Mouse (Mus musculus) thymus, adult 18-20 months (tissue): ENCODE data around the gene Gm1043.

Source experiments
- DNase-seq, 2 experiments: peaks; one replicate each; pipeline ENCODE4 v3.0.0; 2022; ENCODE audit warnings: mixed read lengths in 2 of 2

Gene Gm1043

GRCm38 (mm10) chr5:37085241-37085640, at the start of gene Gm1043:
TSS of gene Gm1043 (plus strand) at chr5:37085370.
- DNase-seq: no peak

GRCm38 (mm10) chr5:37035896-37036295, 49.3 kb upstream of the Gm1043 start:
- DNase-seq: no peak

- DNase-seq: no peak
These were observed 48.3 kb upstream of the Gm1043 start for GRCm38 (mm10) chr5:37036884-37037283.

- no peak for DNase-seq
These were observed 45.3 kb upstream of the Gm1043 start for GRCm38 (mm10) chr5:37039908-37040307.

- no peak for DNase-seq
These were observed 44.5 kb upstream of the Gm1043 start for GRCm38 (mm10) chr5:37040711-37041110.

GRCm38 (mm10) chr5:37041651-37042050, 43.5 kb upstream of the Gm1043 start:
- DNase-seq: no peak

GRCm38 (mm10) chr5:37042934-37043333, 42.2 kb upstream of the Gm1043 start:
- DNase-seq: no peak

GRCm38 (mm10) chr5:37044793-37045192, 40.4 kb upstream of the Gm1043 start:
- DNase-seq: peak; percentile 82 to 94

- peak in 1 of 2 experiments; percentile 60 for DNase-seq
These were observed 39.6 kb upstream of the Gm1043 start for GRCm38 (mm10) chr5:37045582-37045981.

- DNase-seq: peak; percentile 56 to 69
These were observed 38.4 kb upstream of the Gm1043 start for GRCm38 (mm10) chr5:37046791-37047190.

- DNase-seq: peak; percentile 75 to 85
These were observed 37.8 kb upstream of the Gm1043 start for GRCm38 (mm10) chr5:37047206-37047915.

GRCm38 (mm10) chr5:37047992-37048391, 37.2 kb upstream of the Gm1043 start:
- DNase-seq: peak; percentile 47 to 58

- no peak for DNase-seq
These were observed 36.1 kb upstream of the Gm1043 start for GRCm38 (mm10) chr5:37049111-37049510.

GRCm38 (mm10) chr5:37050521-37051373, 34.4 kb upstream of the Gm1043 start:
- DNase-seq: peak; percentile 50 to 66

GRCm38 (mm10) chr5:37051374-37052100, 33.6 kb upstream of the Gm1043 start:
- no peak for DNase-seq

GRCm38 (mm10) chr5:37052846-37053245, 32.3 kb upstream of the Gm1043 start:
- no peak for DNase-seq

GRCm38 (mm10) chr5:37055789-37056188, 29.4 kb upstream of the Gm1043 start:
- DNase-seq: no peak

GRCm38 (mm10) chr5:37056471-37056870, 28.7 kb upstream of the Gm1043 start:
- DNase-seq: peak in 1 of 2 experiments; percentile 11

- peak in 1 of 2 experiments; percentile 0 for DNase-seq
These were observed 23.6 kb upstream of the Gm1043 start for GRCm38 (mm10) chr5:37061612-37062011.

- peak in 1 of 2 experiments; percentile 1 for DNase-seq
These were observed 20.4 kb upstream of the Gm1043 start for GRCm38 (mm10) chr5:37064454-37065449.

GRCm38 (mm10) chr5:37066703-37067568, 18.2 kb upstream of the Gm1043 start:
- peak; percentile 31 to 69 for DNase-seq
